Mouse (Mus musculus) limb, embryonic 14.5 days (tissue): ENCODE measurements around the gene Scn7a. TPM values are rescaled to one million over a fixed set of nuclear protein-coding genes. Genes with fewer than 3 reads are reported as not detected.

ENCODE experiments used
- ATAC-seq: fragments of 200-750 bp; cut with Nextera tagmentation; 2 replicates; pipeline ENCODE4 v1.8.0; 2017; ENCODE audit warnings: low read depth, moderate number of reproducible peaks, moderate TSS enrichment; ENCODE audit not compliant: low FRiP score
- DNase-seq: peaks from one replicate; pipeline ENCODE4 v3.0.0-alpha.2; 2015; ENCODE audit warnings: low spot score
- H3K27ac ChIP-seq: fragments of 300-500 bp; sonication (generic); replicated peaks from 2 replicates; pipeline ENCODE4 v1.5.1; 2014; ENCODE audit warnings: low read depth, mild to moderate bottlenecking, low read length, moderate library complexity, mixed read lengths
- H3K27me3 ChIP-seq: fragments of 300-500 bp; sonication (generic); 2 replicates; pipeline ENCODE4 v1.6.1; 2014; ENCODE audit warnings: low read length, mixed read lengths; ENCODE audit not compliant: control insufficient read depth, insufficient read depth
- H3K36me3 ChIP-seq: fragments of 300-500 bp; sonication (generic); 2 replicates; pipeline ENCODE4 v1.6.1; 2014; ENCODE audit warnings: mild to moderate bottlenecking, low read length, moderate library complexity, mixed read lengths; ENCODE audit not compliant: control insufficient read depth, insufficient read depth
- H3K4me1 ChIP-seq: fragments of 300-500 bp; sonication (generic); 2 replicates; pipeline ENCODE4 v1.6.1; 2014; ENCODE audit warnings: antibody characterized with exemption, low read length, mixed read lengths; ENCODE audit not compliant: control insufficient read depth, insufficient read depth
- H3K4me2 ChIP-seq: fragments of 300-500 bp; sonication (generic); replicated peaks from 2 replicates; pipeline ENCODE4 v1.6.1; 2014; ENCODE audit warnings: low read depth, mild to moderate bottlenecking, low read length, moderate library complexity; ENCODE audit not compliant: severe bottlenecking
- H3K4me3 ChIP-seq: fragments of 300-500 bp; sonication (generic); replicated peaks from 2 replicates; pipeline ENCODE4 v1.5.1; 2014; ENCODE audit warnings: low read length
- H3K9ac ChIP-seq: fragments of 300-500 bp; sonication (generic); 2 replicates; pipeline ENCODE4 v1.6.1; 2014; ENCODE audit warnings: mild to moderate bottlenecking, low read depth, low read length, moderate library complexity; ENCODE audit not compliant: severe bottlenecking
- H3K9me3 ChIP-seq: fragments of 300-500 bp; sonication (generic); 2 replicates; pipeline ENCODE4 v1.6.1; 2016; ENCODE audit warnings: low read length; ENCODE audit not compliant: control insufficient read depth
- POLR2A ChIP-seq: fragments of 200-500 bp; IDR thresholded peaks from 2 replicates; pipeline ENCODE4 v1.8.0; 2012; ENCODE audit warnings: inconsistent platforms, mild to moderate bottlenecking, moderate library complexity, borderline replicate concordance; ENCODE audit not compliant: insufficient read depth, insufficient read length; ENCODE audit errors: extremely low read depth
- WGBS: fragments of 180-500 bp; shearing (Covaris S2); extraction: QIAGEN DNeasy Blood & Tissue Kit; methylation state at CpG from one replicate; pipeline ENCODE4 v1.1.7; 2014; 5-methylcytosine and 5-hydroxymethylcytosine counted together
- polyA plus RNA-seq, 2 experiments: library from polyadenylated mRNA; depleted of rRNA in 1 of 2; stranded (reverse) in 1 of 2; unstranded in 1 of 2; fragments of >200 nt; fragmentation: Nextera tagmentation in 1 of 2; extraction: Ambion mirVana in 1 of 2; gene quantifications; 2 replicates each; pipeline versions ENCODE4 v1.2.1 to v1.2.3; 2012 to 2014

Gene Scn7a
- polyA plus RNA-seq (2012; rRNA removed): 0.16 and 0.22 TPM in 2 replicates
- 0.10 and 0.12 TPM in 2 replicates for polyA plus RNA-seq (2014; fragmentation: Nextera tagmentation; extraction: Ambion mirVana)

GRCm38 (mm10) chr2:66784765-66785164 is at the start of gene Scn7a:
Gene Scn7a (minus strand): TSS chr2:66784914.
- Histone ChIP-seq H3K27me3 (no peaks in the 10 kb centered on the region), H3K4me3 (no peak within 1 kb of the TSS), H3K4me2 (no peak within 1 kb of the TSS), H3K4me1 (no peaks in the 10 kb centered on the region), H3K9ac (no peak within 1 kb of the TSS), H3K9me3 (no peaks in the 10 kb centered on the region), H3K36me3 (no peaks in the 10 kb centered on the region), H3K27ac (no peak within 1 kb of the TSS)
- 39% methylated on average over 6 of the region's 6 CpGs for WGBS
- DNase-seq: no peak
- no peak for ATAC-seq
- TF ChIP-seq POLR2A: no peak

DNA sequence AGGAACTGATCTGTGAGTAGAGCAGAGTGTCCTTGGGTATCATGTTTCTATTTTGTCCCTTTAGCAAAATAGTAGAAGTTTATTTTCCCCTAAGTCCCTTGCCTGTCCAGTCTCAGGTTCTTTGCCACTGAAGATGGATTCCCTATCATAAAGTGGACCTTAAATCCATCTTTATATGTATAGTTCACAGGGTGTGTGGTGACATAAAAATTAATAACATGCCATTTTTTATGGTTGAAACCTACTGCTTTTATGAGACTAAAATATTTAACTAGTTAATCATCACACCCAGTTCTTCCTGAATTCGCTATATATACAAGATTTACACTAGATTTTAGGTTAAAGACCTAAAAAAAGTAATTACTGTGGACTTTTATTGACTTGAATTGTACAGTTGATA is 43.0 kb upstream of the Scn7a start:
- Histone ChIP-seq H3K4me2 (no peak overlapping the region), H3K36me3 (no peaks in the 10 kb centered on the region), H3K4me1 (no peaks in the 10 kb centered on the region), H3K9me3 (no peaks in the 10 kb centered on the region), H3K9ac (no peak overlapping the region), H3K27ac (no peak overlapping the region), H3K4me3 (no peak overlapping the region), H3K27me3 (no peaks in the 10 kb centered on the region)
- TF ChIP-seq POLR2A: no peak
- 74% methylated on average over 1 of the region's 1 CpGs for WGBS
- no peak for DNase-seq
- no peak for ATAC-seq

DNA sequence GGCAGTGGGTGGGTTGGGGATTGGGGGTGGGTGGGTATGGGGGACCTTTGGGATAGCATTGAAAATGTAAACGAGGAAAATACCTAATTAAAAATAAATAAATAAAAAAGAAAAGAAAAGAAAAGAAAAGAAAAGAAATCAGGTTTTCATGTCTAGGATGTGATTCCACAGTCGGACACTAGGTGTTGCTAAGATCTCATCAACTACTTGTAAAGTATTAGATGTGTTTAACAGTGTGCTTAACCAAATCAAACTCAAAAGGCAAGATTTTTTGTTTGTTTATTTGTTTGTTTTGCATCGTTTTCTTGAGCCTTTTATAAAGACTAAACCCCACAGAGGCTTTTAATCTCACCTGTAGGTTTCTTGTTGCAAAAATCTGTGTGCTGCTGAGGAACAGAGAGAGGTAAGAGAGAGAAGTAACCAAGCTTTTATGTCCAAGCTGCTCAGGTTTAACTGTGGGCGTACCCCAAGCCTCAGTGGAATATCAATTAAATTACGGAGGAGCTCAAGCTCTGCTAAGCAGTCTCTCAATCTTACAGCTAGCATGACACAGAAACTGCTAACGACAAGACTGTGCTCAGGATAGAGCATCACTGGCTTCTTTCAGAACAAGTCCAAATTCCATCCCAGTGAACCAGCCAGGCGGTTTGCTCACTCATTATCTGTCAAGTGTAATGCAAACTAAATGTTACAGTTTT is 35.3 kb upstream of the Scn7a start:
- no peak overlapping the region for H3K9ac ChIP-seq
- H3K27me3 ChIP-seq: no peaks in the 10 kb centered on the region
- H3K9me3 ChIP-seq: no peaks in the 10 kb centered on the region
- TF ChIP-seq POLR2A: no peak
- no peaks in the 10 kb centered on the region for H3K36me3 ChIP-seq
- H3K4me3 ChIP-seq: no peak overlapping the region
- DNase-seq (no peak), ATAC-seq (no peak)
- WGBS: 32% methylated on average over 7 of the region's 7 CpGs
- H3K4me1 ChIP-seq: no peaks in the 10 kb centered on the region
- H3K27ac ChIP-seq: no peak overlapping the region
- H3K4me2 ChIP-seq: no peak overlapping the region

DNA sequence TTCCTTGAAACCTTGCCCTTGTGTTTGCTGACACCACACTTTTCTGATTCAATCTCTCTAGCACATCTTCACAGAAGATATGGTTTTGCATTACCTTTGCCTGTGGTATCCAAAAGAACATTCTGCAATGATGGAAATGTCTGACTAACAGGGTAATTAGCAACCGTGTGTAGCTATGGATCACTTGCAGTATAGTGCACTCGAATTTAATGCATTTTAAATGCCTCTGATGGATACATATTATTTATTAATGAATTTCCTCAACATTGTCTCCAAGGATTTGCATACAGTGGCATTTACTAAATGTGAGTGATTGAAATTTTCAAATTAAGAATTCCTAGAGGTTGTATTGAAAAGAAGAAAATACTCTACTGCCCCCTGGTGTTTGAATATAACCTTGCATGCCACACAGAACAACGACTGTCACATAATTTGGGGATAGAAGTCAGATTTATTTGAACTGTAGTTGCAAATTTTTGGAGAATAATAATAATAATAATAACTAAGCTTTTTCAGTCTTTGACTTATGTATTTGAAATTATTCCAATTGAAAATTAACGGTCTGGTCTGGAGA is 15.0 kb upstream of the Scn7a start:
- WGBS: 46% methylated on average over 4 of the region's 4 CpGs
- Histone ChIP-seq H3K36me3 (no peaks in the 10 kb centered on the region), H3K4me2 (no peak overlapping the region), H3K4me1 (no peaks in the 10 kb centered on the region), H3K9me3 (no peaks in the 10 kb centered on the region), H3K4me3 (no peak overlapping the region), H3K9ac (no peak overlapping the region), H3K27ac (no peak overlapping the region), H3K27me3 (no peaks in the 10 kb centered on the region)
- DNase-seq: peak; percentile 58
- no peak for ATAC-seq
- no peak for TF ChIP-seq POLR2A

DNA sequence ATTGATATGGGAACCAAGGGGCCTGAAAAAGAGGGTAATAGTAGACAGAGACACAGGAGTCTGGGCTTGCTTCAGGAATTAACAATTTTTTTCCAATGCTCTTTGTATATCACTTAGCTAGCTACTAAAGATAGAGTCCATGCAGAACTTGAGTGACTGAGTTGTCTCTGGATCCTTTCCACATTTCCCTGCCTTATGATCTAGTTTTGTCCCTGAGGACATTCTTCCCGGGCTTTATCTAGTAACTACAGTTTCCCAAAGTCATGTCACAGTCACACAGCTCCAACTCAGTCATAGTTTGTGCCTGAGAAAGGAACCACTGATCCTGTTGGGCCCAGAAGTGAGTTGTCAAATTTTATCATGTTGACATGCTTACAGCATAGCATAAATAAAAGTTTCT is 12.8 kb upstream of the Scn7a start:
- Histone ChIP-seq H3K9ac (no peak overlapping the region), H3K36me3 (no peaks in the 10 kb centered on the region), H3K4me2 (no peak overlapping the region), H3K27ac (no peak overlapping the region), H3K27me3 (no peaks in the 10 kb centered on the region), H3K9me3 (no peaks in the 10 kb centered on the region), H3K4me3 (no peak overlapping the region), H3K4me1 (no peaks in the 10 kb centered on the region)
- ATAC-seq: no peak
- WGBS: 59% methylated on average over 1 of the region's 1 CpGs
- TF ChIP-seq POLR2A: no peak
- DNase-seq: no peak
